Mouse (Mus musculus) hindbrain, embryonic 10.5 days (tissue): Measurements from ENCODE around the gene Gjc1. TPM values are rescaled to one million over a fixed set of nuclear protein-coding genes. Genes with fewer than 3 reads are reported as not detected.

Experiments used
- DNase-seq: peaks from one replicate; pipeline ENCODE4 v3.0.0-alpha.2; 2017; ENCODE audit warnings: low spot score
- H3K27ac ChIP-seq: fragments of 300-500 bp; sonication (generic); 2 replicates; pipeline ENCODE4 v1.5.1; 2016; ENCODE audit warnings: mild to moderate bottlenecking, moderate library complexity
- H3K27me3 ChIP-seq: fragments of 300-500 bp; sonication (generic); 2 replicates; pipeline ENCODE4 v1.6.1; 2016; ENCODE audit warnings: mild to moderate bottlenecking; ENCODE audit not compliant: poor library complexity, insufficient read depth, severe bottlenecking
- H3K36me3 ChIP-seq: fragments of 300-500 bp; sonication (generic); 2 replicates; pipeline ENCODE4 v1.6.1; 2016; ENCODE audit warnings: mild to moderate bottlenecking, moderate library complexity
- H3K4me1 ChIP-seq: fragments of 300-500 bp; sonication (generic); replicated peaks from 2 replicates; pipeline ENCODE4 v1.6.1; 2016; ENCODE audit warnings: mild to moderate bottlenecking
- H3K4me3 ChIP-seq: fragments of 300-500 bp; sonication (generic); 2 replicates; pipeline ENCODE4 v1.5.1; 2016; ENCODE audit warnings: mild to moderate bottlenecking, moderate library complexity
- H3K9me3 ChIP-seq: fragments of 300-500 bp; sonication (generic); 2 replicates; pipeline ENCODE4 v1.6.1; 2016; ENCODE audit warnings: mild to moderate bottlenecking, moderate library complexity
- whole genome bisulfite sequencing: fragments of 180-500 bp; shearing (Covaris S2); methylation state at CpG from one replicate; pipeline ENCODE4 v1.1.7; 2016; 5-methylcytosine and 5-hydroxymethylcytosine counted together
- polyA plus RNA-seq: library from polyadenylated mRNA; unstranded; fragments of >200 nt; fragmentation: Nextera tagmentation; extraction: Ambion mirVana; gene quantifications from 2 replicates; pipeline ENCODE4 v1.2.1, GENCODE M21; 2016

Gene Gjc1
- polyA plus RNA-seq, 1 experiment from 2014 or later = 71.1 TPM

DNA sequence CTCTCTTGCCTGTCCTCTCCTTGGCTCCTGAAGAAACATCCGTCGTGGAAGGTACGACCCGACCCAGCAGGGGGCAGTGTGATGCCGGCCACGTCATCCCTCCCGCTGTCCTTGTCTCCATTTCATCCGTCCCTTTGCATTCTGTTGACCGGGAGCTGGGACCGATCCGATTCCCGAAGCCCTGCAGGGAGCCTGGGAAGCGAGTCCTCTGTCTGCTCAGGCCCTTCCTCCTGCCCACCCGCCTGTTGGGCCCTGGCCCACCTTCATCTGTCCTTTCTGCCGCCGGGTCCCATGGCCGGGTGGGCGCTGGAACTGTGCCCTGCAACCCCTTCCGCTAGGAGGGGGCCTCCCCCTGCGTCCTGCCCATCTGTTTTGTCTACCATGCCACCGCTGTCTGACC lies 41.9 kb downstream of the Gjc1 start:
- Histone ChIP-seq H3K27ac (peak overlapping the region; percentile 81), H3K9me3 (no peaks in the 10 kb centered on the region), H3K36me3 (peaks cover 19% of the 10 kb centered on the region), H3K27me3 (peaks cover 40% of the 10 kb centered on the region), H3K4me3 (peak overlapping the region; percentile 38), H3K4me1 (peaks cover 65% of the 10 kb centered on the region)
- 25% methylated on average over 21 of the region's 21 CpGs for WGBS
- peak; percentile 74 for DNase-seq

DNA sequence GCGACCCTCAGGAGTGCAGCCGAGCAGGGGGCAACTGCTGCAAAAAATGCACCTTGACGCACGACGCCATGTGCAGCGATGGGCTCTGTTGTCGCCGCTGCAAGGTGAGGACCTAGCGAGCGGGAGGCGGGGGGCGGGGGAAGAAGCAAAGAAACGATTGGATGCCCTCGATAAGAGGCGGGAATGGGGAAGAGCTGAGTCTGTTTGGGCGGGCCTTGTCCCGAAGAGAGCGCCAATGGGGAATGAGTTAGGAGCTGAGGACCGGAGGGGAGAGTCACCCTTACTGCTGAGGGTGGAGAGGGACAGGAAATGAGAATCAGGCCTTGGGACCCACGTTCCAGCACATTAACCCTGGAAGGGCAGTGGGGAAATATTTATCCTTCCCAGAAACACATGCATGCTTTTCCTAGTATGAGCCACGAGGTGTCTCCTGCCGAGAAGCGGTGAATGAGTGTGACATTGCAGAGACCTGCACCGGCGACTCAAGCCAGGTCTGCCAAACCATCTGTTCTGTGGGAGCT lies 44.8 kb downstream of the Gjc1 start:
- Histone ChIP-seq H3K27me3 (peaks cover 59% of the 10 kb centered on the region), H3K27ac (peak overlapping the region; percentile 96), H3K4me3 (peak overlapping the region; percentile 71), H3K9me3 (no peaks in the 10 kb centered on the region), H3K36me3 (peaks cover 19% of the 10 kb centered on the region), H3K4me1 (peaks cover 80% of the 10 kb centered on the region)
- DNase-seq = peak; percentile 89
- WGBS = 6% methylated on average over 25 of the region's 25 CpGs

DNA sequence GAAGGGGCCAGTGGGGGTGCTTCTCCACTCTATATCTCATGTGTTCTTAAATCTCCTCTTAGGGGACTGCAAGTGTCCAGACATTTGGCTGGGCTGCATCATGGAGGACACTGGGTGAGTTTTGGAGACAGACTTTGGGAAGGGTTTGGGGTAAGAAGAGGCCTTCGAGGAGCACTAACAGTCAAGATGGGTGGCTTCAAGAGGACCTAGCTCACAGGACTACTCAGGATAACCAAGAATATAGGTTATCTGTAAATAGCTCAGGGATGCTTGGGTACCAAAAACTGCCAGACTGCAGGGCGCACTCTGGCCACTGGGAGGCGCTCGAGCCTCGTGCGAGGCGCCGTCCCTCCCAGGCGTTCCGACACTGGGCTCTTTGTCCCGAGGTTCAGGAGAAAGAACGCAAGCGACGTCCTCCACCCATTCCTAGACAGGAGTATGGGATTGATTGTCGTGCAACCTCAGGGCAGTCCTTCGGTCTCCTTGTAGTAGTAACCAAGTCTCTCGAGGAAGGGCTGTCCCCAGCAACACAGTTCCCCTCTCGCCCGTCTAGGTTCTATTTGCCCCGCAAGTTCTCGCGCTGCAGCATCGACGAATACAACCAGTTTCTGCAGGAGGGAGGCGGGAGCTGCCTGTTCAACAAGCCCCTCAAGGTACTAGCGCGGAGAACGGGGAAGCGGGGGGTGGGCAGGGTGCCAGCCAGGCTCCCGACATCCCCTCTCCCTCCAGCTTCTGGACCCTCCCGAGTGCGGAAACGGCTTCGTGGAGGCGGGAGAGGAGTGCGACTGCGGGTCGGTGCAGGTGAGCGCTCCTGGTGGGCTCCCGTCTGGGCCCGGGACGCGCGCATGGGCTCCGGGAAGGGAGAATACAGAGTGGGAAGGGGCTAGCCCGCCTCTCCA lies 45.5 kb downstream of the Gjc1 start:
- peak; percentile 91 for DNase-seq
- H3K27ac ChIP-seq = peak overlapping the region; percentile 96
- no peaks in the 10 kb centered on the region for H3K9me3 ChIP-seq
- H3K4me3 ChIP-seq = peak overlapping the region; percentile 71
- peaks cover 81% of the 10 kb centered on the region for H3K4me1 ChIP-seq
- peaks cover 19% of the 10 kb centered on the region for H3K36me3 ChIP-seq
- H3K27me3 ChIP-seq = peaks cover 56% of the 10 kb centered on the region
- under 1% methylated on average over 46 of the region's 46 CpGs for WGBS

DNA sequence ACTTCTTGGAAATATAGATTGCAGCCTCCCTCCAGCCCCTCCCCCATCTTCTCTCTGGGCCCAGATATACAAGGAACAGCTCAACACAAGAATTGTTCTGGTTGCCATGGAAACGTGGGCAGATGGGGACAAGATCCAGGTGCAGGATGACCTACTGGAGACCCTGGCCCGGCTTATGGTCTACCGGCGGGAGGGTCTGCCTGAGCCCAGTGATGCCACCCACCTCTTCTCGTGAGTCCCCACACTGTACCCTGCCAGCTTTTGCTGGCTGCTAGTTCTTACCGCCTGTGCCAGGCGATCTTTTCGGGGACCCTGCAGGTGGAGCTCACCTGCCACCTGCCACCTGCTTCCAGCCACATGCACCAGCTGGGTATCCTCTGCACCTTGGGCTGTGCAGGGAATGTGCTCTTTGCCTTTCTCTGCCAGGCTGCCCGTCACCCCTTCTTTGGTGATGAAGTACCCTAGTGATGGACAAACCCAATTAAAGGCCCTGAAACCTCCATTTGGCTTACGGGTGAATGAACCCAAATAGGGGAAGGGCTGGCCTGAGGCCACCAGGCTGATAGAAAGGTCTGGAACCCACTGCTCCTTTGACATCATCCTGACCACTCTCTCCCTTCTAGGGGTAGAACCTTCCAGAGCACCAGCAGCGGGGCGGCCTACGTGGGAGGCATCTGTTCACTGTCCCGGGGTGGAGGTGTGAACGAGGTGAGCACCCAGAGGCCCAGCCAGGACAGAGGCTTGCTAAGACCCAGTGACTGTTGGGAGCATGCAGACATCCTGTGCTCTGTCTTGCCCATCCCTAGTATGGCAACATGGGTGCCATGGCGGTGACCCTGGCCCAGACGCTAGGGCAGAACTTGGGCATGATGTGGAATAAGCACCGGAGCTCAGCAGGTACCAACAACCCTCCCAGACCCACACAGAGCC lies 46.5 kb downstream of the Gjc1 start:
- H3K4me1 ChIP-seq = peaks cover 81% of the 10 kb centered on the region
- H3K36me3 ChIP-seq = peaks cover 19% of the 10 kb centered on the region
- no peak overlapping the region for H3K4me3 ChIP-seq
- H3K27me3 ChIP-seq = peaks cover 49% of the 10 kb centered on the region
- peak; percentile 45 for DNase-seq
- H3K9me3 ChIP-seq = no peaks in the 10 kb centered on the region
- H3K27ac ChIP-seq = peak overlapping the region; percentile 96; the same call in 1 of the 2 replicates
- 69% methylated on average over 18 of the region's 18 CpGs for WGBS

DNA sequence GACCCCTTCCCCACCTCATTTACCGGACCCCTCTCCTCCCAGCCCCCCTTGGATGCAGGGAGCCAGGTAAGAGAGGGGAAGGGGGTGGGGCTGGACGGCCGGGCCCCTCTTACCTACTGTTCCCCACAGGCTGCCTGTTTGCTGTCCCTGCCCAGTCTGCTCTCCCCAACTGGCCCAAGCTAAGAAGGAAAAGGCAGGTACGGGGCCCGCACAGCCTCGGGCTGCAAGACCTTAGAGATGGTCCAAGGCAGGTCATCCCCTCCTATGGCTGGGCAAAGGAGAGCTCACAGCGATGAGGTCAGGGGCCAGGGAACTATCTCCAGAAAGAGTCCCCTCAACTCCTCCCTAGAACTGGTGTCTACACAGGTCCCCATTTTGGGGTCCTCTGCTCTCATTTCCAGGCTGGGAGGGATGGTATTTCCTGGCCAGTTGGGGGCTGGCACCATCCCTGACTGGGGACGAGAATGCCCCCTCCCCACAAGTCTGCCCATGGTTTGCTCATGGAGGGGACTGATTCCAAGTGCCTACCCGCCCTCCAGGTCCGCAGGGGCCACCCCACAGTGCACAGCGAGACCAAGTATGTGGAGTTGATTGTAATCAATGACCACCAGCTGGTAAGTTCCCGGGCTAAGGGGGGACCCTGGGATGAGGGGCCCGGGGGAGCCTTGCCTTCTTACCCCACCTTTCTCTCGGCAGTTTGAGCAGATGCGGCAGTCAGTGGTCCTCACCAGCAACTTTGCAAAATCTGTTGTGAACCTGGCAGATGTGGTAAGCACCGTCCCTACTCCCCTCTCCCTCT lies 47.4 kb downstream of the Gjc1 start:
- Histone ChIP-seq H3K4me1 (peaks cover 82% of the 10 kb centered on the region), H3K9me3 (no peaks in the 10 kb centered on the region), H3K27me3 (peaks cover 43% of the 10 kb centered on the region), H3K36me3 (peaks cover 16% of the 10 kb centered on the region), H3K4me3 (peak overlapping the region; percentile 13; the same call in 1 of the 2 replicates), H3K27ac (peak overlapping the region; percentile 74)
- WGBS = 22% methylated on average over 16 of the region's 16 CpGs
- DNase-seq = no peak

DNA sequence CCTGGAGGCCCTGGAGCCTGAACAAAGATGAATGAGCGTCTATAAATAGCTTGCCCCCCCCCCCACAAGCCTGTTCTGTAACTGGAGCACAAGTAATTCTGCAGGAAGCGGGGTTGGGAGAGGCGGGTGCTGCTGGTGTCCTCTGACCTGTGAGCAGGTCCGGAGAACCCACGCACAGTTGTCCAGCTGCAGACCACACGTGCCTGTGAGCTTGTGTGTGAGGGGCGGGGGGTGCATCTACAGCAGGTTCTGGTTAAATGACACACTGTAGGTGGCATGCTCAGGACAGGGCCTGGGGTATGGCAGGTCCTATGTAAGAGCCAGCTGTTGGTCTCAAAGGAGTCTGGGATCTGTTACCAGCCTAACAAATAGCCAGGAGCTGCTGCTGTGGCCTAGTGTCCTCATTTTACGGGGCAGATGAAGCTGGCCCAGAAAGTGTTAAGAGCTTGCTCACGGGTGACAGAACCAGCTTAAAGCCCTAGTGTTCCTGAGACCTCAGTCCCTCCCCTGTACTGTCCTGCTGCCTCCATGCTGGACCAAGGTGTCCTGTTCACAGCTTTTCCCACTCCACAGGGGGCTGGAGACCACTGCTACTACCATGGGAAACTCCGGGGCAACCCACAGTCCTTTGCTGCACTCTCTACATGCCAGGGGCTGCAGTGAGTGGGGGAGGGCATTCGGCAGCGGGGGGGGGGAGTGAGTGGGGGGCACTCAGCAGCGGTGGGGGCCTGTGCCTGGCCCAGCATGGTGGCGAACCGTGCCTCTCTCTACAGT lies 48.7 kb downstream of the Gjc1 start:
- Histone ChIP-seq H3K27ac (peak overlapping the region; percentile 74), H3K27me3 (peaks cover 35% of the 10 kb centered on the region), H3K4me3 (0 out of 2 replicates have a peak overlapping the region, but pooled peaks have one; percentile 6), H3K9me3 (no peaks in the 10 kb centered on the region), H3K36me3 (peaks cover 3% of the 10 kb centered on the region; the same call in 1 of the 2 replicates), H3K4me1 (peaks cover 89% of the 10 kb centered on the region)
- 47% methylated on average over 15 of the region's 15 CpGs for WGBS
- DNase-seq = no peak

DNA sequence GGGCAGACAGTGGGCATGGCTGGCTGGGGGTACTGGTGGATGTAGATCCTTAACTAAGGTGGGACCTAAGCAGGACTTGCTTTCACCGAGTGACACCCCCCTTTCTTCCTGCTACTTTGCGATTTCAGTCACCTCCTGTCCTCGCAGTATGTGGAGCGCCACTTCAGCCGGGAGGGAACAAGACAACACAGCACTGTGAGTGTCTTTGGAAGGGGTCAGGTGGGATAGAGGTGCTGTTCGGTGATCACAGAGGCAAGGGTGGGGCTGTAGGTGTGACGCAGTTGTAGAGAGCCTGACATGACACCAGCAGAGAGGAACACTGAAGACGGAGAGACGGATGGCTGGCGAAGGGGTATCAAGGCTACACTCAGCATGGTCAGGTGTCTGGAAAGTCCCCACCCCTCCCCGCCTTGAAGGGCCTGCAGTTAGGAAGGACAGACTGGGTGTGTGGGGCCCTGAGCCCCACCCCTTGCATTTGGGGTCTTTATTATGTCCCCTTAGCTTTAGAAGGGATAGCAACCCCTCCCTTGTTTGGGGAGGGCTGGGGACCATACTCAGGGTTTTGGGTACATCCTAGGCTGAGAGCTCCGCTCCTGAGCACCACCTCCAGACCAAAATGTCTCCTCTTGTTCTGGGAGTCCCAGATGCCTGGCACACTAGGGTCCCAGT lies 49.4 kb downstream of the Gjc1 start:
- WGBS = 87% methylated on average over 12 of the region's 12 CpGs
- Histone ChIP-seq H3K36me3 (no peaks in the 10 kb centered on the region), H3K9me3 (no peaks in the 10 kb centered on the region), H3K27ac (peak overlapping the region; percentile 74), H3K4me3 (no peak overlapping the region), H3K27me3 (peaks cover 35% of the 10 kb centered on the region), H3K4me1 (peaks cover 87% of the 10 kb centered on the region)
- no peak for DNase-seq

DNA sequence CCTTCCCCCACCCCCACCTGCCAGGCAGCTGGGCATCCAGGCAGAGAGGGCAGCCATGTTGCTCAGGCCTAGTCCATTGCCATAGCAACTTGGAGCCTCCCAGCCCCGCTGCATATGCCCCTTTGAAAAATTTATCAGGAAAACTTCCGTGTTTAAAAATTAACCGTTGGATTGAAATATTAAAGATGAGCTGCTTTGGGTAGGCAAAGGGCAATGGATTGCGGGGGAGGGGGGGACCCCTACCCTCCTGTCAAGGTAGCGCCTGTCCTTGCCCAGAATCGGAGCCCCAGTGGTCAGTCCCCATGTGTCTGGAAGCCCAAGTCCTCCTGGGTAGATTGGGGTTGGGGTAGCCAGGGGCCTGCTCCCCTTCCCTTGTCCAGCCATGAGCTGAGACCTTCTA lies 50.4 kb downstream of the Gjc1 start:
- peak overlapping the region; percentile 37; the same call in 1 of the 2 replicates for H3K27ac ChIP-seq
- 88% methylated on average over 6 of the region's 6 CpGs for WGBS
- H3K4me3 ChIP-seq = no peak overlapping the region
- H3K36me3 ChIP-seq = no peaks in the 10 kb centered on the region
- DNase-seq = no peak
- peaks cover 44% of the 10 kb centered on the region for H3K27me3 ChIP-seq
- peaks cover 80% of the 10 kb centered on the region for H3K4me1 ChIP-seq
- H3K9me3 ChIP-seq = no peaks in the 10 kb centered on the region

DNA sequence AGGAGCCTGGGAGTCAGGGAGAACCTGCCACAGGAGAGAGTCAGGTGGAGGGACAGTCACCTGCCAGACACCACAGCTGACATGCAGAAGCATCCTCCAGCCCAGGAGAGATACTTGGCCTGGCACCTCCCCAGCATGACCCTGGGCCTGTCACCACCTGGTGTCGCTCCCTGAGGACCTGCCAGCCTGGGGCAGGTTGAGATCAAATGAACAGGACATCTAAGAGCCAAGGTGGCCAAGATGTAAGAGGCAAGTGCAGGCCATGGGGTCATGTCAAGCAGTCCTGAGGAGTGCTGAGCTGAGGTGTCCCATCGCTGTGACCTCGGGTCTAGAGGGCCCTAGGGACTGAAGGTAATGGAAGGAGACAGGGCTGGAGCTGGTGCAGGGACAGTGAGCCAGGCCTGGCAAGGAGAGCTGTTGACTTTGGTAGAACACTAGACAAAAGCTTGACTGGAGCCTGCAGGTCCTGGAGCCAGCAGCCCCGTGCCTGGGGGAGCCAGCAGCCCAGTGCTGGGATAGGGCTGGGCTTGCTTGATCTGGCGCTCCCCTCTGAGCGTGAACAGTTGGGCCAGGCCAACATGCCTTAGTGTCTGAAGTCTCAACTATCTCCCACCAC lies 52.3 kb downstream of the Gjc1 start:
- no peaks in the 10 kb centered on the region for H3K36me3 ChIP-seq
- H3K27ac ChIP-seq = peak overlapping the region; percentile 56
- H3K27me3 ChIP-seq = peaks cover 59% of the 10 kb centered on the region
- H3K9me3 ChIP-seq = no peaks in the 10 kb centered on the region
- peaks cover 80% of the 10 kb centered on the region for H3K4me1 ChIP-seq
- H3K4me3 ChIP-seq = no peak overlapping the region
- DNase-seq = no peak
- WGBS = 71% methylated on average over 6 of the region's 6 CpGs

DNA sequence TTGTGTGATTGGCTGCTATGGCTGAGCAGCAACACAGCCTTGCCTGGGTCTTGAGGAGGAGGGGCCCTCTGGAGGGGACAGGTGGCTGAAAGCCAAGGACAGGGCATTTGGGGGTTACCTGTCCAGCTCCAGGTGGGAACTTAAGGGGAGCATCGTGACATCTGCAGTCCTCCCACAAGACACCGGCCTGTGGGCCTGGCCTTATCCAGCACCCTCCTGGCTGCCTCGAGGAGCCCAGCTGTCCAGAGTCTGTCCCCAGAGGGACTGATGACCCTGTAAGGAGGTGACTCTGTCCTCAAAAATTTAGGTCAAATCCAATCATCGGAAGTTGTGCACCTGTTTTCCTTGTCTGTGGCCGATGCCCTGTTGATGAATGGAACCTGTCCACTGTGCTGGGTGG lies 54.1 kb downstream of the Gjc1 start:
- 0 out of 2 replicates have a peak overlapping the region, but pooled peaks have one; percentile 0 for H3K27ac ChIP-seq
- no peak overlapping the region for H3K4me3 ChIP-seq
- peaks cover 80% of the 10 kb centered on the region for H3K4me1 ChIP-seq
- WGBS = 80% methylated on average over 5 of the region's 5 CpGs
- H3K27me3 ChIP-seq = peaks cover 60% of the 10 kb centered on the region
- no peak for DNase-seq
- H3K9me3 ChIP-seq = no peaks in the 10 kb centered on the region
- no peaks in the 10 kb centered on the region for H3K36me3 ChIP-seq
